Mouse (Mus musculus) mature B cell (primary cell): ENCODE measurements around the gene Asic5.

Source experiments
- in situ Hi-C: fragments of 300-500 bp; cut with MboI; formaldehyde crosslinking; loops from 2 replicates; pipeline ENCODE4 v1.14.3; 2019

Asic5 gene

GRCm38 (mm10) chr3:82007002-82007401 is 24.9 kb downstream of the Asic5 start:
- in situ Hi-C loops = no loop called here

GRCm38 (mm10) chr3:82014148-82014703 is 32.1 kb downstream of the Asic5 start:
- in situ Hi-C loops = no loop called here

GRCm38 (mm10) chr3:82022421-82022920 is 40.4 kb downstream of the Asic5 start:
- in situ Hi-C loops = no loop called here

GRCm38 (mm10) chr3:82023065-82023464 is 41.0 kb downstream of the Asic5 start:
- in situ Hi-C loops = no loop called here

GRCm38 (mm10) chr3:82027286-82027685 is 45.2 kb downstream of the Asic5 start:
- in situ Hi-C loops = no loop called here

- in situ Hi-C loops = no loop called here
Measured at GRCm38 (mm10) chr3:82029229-82029628, 47.1 kb downstream of the Asic5 start.

- in situ Hi-C loops = no loop called here
Measured at GRCm38 (mm10) chr3:82030008-82030748, 48.1 kb downstream of the Asic5 start.

- in situ Hi-C loops = no loop called here
Measured at GRCm38 (mm10) chr3:82036262-82037044, 54.4 kb downstream of the Asic5 start.

GRCm38 (mm10) chr3:82043676-82044075 is 61.6 kb downstream of the Asic5 start:
- in situ Hi-C loops = no loop called here

- in situ Hi-C loops = no loop called here
Measured at GRCm38 (mm10) chr3:82044902-82045301, 62.8 kb downstream of the Asic5 start.

GRCm38 (mm10) chr3:82046087-82046486 is 64.0 kb downstream of the Asic5 start:
- in situ Hi-C loops = no loop called here

- in situ Hi-C loops = no loop called here
Measured at GRCm38 (mm10) chr3:82047100-82047753, 65.1 kb downstream of the Asic5 start.

GRCm38 (mm10) chr3:82048078-82048477 is 66.0 kb downstream of the Asic5 start:
- in situ Hi-C loops = no loop called here

- in situ Hi-C loops = no loop called here
Measured at GRCm38 (mm10) chr3:82048681-82049080, 66.6 kb downstream of the Asic5 start.

- in situ Hi-C loops = no loop called here
Measured at GRCm38 (mm10) chr3:82051468-82051867, 69.4 kb downstream of the Asic5 start.

GRCm38 (mm10) chr3:82052029-82052428 is 69.9 kb downstream of the Asic5 start:
- in situ Hi-C loops = no loop called here

GRCm38 (mm10) chr3:82054283-82054974 is 72.3 kb downstream of the Asic5 start:
- in situ Hi-C loops = no loop called here

GRCm38 (mm10) chr3:82057201-82057600 is 75.1 kb downstream of the Asic5 start:
- in situ Hi-C loops = no loop called here

- in situ Hi-C loops = no loop called here
Measured at GRCm38 (mm10) chr3:82061402-82062180, 79.5 kb downstream of the Asic5 start.

GRCm38 (mm10) chr3:82067830-82068229 is 85.7 kb downstream of the Asic5 start:
- in situ Hi-C loops = no loop called here
